Comparison of ENCODE assay signal across 8 mouse cellular contexts in genomic region chr11:88161051-88161581, GRCm38 (mm10). TPM values are rescaled to one million over a fixed set of nuclear protein-coding genes. Genes with fewer than 3 reads are reported as not detected.
DNase-seq lines count a peak whose midpoint lies in the region; ATAC-seq and TF ChIP-seq lines count a peak whose summit lies in the region.

No protein-coding gene starts in this region.

- peak; percentile 76 for ATAC-seq in hindbrain, embryonic 16.5 days
- peak; percentile 79 for ATAC-seq in midbrain, embryonic 12.5 days (ENCODE audit: low FRiP score, low read depth)

- H3K27me3 ChIP-seq in cerebellum, adult 2 months (ENCODE audit: control insufficient read depth, insufficient read depth, low read length), result no peaks in the 10 kb centered on the region
- H3K27me3 ChIP-seq in hindbrain, embryonic 16.5 days (replicated peaks; ENCODE audit: control insufficient read depth, insufficient read depth, low read length), result no peaks in the 10 kb centered on the region
- peaks cover 41% of the 10 kb centered on the region for H3K27me3 ChIP-seq in midbrain, embryonic 12.5 days

- intact Hi-C loops in gastrocnemius, adult 2 months (cut with DNase I), result loop anchor here (2.0 kb wide), 1 partner anchor 92 kb away; the partner anchor contains the start of gene Vezf1
- intact Hi-C loops in left cerebral cortex, postnatal 4 days (cut with DNase I), result loop anchor here (10.0 kb wide), 1 partner anchor 66 kb away; the partner anchor contains the start of gene Cuedc1

- H3K4me3 ChIP-seq in cerebellum, adult 2 months (replicated peaks; ENCODE audit: insufficient read depth, low read depth, low read length), result peak overlapping the region; percentile 57
- peak overlapping the region; percentile 70 for H3K4me3 ChIP-seq in gastrocnemius, adult 2 months
- H3K4me3 ChIP-seq in hindbrain, embryonic 16.5 days (ENCODE audit: low read length), result peak overlapping the region; percentile 45
- peak overlapping the region; percentile 31 for H3K4me3 ChIP-seq in midbrain, embryonic 12.5 days

- DNase-seq in right cerebral cortex, adult 18-20 months, result peak; percentile 61
- no peak for DNase-seq in right cerebral cortex, postnatal 25 days
- DNase-seq in cerebellum, adult 2 months, result peak; percentile 80 to 81
- DNase-seq in gastrocnemius, adult 2 months, result peak; percentile 90
- peak; percentile 71 for DNase-seq in left cerebral cortex, postnatal 4 days
- DNase-seq in telencephalon, adult 2 months (ENCODE audit: low read depth, low spot score), result peak; percentile 48

- no peak for TF ChIP-seq CTCF in cerebellum, adult 2 months (IDR thresholded peaks at IDR 0.05; ENCODE audit: borderline replicate concordance, insufficient read depth, low read depth, low read length)
- no peak for TF ChIP-seq CTCF in gastrocnemius, adult 2 months (IDR thresholded peaks at IDR 0.05)

- H3K9ac ChIP-seq in hindbrain, embryonic 16.5 days (ENCODE audit: low read depth, low read length), result peak overlapping the region; percentile 69
- peak overlapping the region; percentile 52 for H3K9ac ChIP-seq in midbrain, embryonic 12.5 days (replicated peaks)

- H3K27ac ChIP-seq in cerebellum, adult 2 months (ENCODE audit: insufficient read depth, low read length), result peak overlapping the region; percentile 98
- peak overlapping the region; percentile 99 for H3K27ac ChIP-seq in gastrocnemius, adult 2 months
- H3K27ac ChIP-seq in hindbrain, embryonic 16.5 days (ENCODE audit: low read depth, low read length), result peak overlapping the region; percentile 90
- peak overlapping the region; percentile 91 for H3K27ac ChIP-seq in midbrain, embryonic 12.5 days (replicated peaks)

- H3K36me3 ChIP-seq in hindbrain, embryonic 16.5 days (ENCODE audit: control insufficient read depth, insufficient read depth, low read length), result no peaks in the 10 kb centered on the region
- no peaks in the 10 kb centered on the region for H3K36me3 ChIP-seq in midbrain, embryonic 12.5 days

- H3K9me3 ChIP-seq in hindbrain, embryonic 16.5 days (ENCODE audit: control insufficient read depth, low read length), result no peaks in the 10 kb centered on the region
- no peaks in the 10 kb centered on the region for H3K9me3 ChIP-seq in midbrain, embryonic 12.5 days

- peak overlapping the region; percentile 81 for H3K4me2 ChIP-seq in hindbrain, embryonic 16.5 days (ENCODE audit: low read length)
- H3K4me2 ChIP-seq in midbrain, embryonic 12.5 days (replicated peaks), result peak overlapping the region; percentile 60

- 3% methylated on average over 20 of the region's 33 CpGs for WGBS in cerebellum, adult 2 months
- 1% methylated on average over 18 of the region's 33 CpGs for WGBS in hindbrain, embryonic 16.5 days
- under 1% methylated on average over 18 of the region's 33 CpGs for WGBS in midbrain, embryonic 12.5 days

- peak; percentile 32 for TF ChIP-seq POLR2A in cerebellum, adult 2 months (IDR thresholded peaks at IDR 0.05; ENCODE audit: borderline replicate concordance, insufficient read depth, low read length)

- H3K4me1 ChIP-seq in cerebellum, adult 2 months (ENCODE audit: control insufficient read depth, insufficient read depth, low read length), result peaks cover 44% of the 10 kb centered on the region
- peaks cover 44% of the 10 kb centered on the region for H3K4me1 ChIP-seq in hindbrain, embryonic 16.5 days (ENCODE audit: control insufficient read depth, insufficient read depth, low read depth, low read length)
- peaks cover 58% of the 10 kb centered on the region for H3K4me1 ChIP-seq in midbrain, embryonic 12.5 days

RNA-seq across cellular contexts. Expression of gene Mrps23, which starts 43.1 kb away (rescaled TPM):
- polyA plus RNA-seq in cerebellum, adult 2 months (2012; rRNA removed), result 90.0 and 90.4 TPM in 2 replicates
- 100 to 1,000 TPM; 122 to 144 TPM for total RNA-seq in gastrocnemius, adult 2 months (2021)
- polyA plus RNA-seq in hindbrain, embryonic 16.5 days (2015; fragmentation: Nextera tagmentation; extraction: Ambion mirVana), result 61.1 and 68.8 TPM in 2 replicates
- 10 to 100 TPM; 55.2 to 65.1 TPM for total RNA-seq in left cerebral cortex, postnatal 4 days (2021)
- polyA plus RNA-seq in midbrain, embryonic 12.5 days (2016; fragmentation: Nextera tagmentation; extraction: Ambion mirVana), result 69.5 and 71.1 TPM in 2 replicates
